Mouse (Mus musculus): ENCODE data around the gene Nadsyn1.

- TF ChIP-seq EP300 (optimal IDR thresholded peaks at IDR 0.05) (no peak), CTCF (IDR thresholded peaks at IDR 0.05; ENCODE audit: low read depth) (no peak)
These were observed 12.3 kb upstream of the Nadsyn1 start for GRCm38 (mm10) chr7:143834972-143835371.
